ENCODE assay signal across 17 mouse cellular contexts in the genomic region with DNA sequence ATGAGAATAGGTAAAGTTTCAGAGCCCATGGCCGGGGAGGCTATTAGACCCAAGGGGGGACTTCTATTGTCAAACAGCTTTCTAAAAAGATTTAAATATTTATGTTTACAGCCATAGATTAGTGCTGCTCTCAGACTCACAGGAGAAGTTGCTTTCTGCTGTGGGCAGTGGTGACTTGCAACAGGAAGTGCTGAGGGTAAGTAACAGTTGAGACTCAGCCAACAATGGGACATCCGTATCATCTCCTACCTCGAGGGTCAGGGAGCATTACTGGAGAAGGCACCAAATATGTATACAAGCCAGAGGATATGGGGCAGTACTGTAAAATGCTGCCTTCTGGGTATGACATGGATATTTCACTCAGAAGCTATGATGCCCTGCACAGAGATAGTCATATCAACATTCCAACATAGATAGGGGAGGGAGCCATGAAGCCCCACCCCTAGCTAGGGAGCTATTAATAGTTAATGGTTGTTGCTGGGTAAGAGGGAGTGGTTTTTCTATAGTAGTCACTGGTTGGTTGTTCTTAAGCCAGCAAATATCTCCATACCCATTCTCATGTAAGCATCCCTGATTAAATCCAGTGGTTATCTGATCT.
DNase-seq lines count a peak whose midpoint lies in the region; ATAC-seq and TF ChIP-seq lines count a peak whose summit lies in the region.
"Had no signal": no experiment of that assay in that cellular context is flagged by ENCODE, and none has a peak within 500 bp of the region (broad histone marks: within the 10 kb centered on the region; RNA-seq: fewer than 3 reads in every experiment).

No protein-coding gene starts in this region.

- TF ChIP-seq EP300 in MEL (IDR thresholded peaks at IDR 0.05; ENCODE audit: low read depth in 1 of 2, low read length in 2 of 2), result peak; percentile 8 to 43; a peak in 1 of 4 replicates
- TF ChIP-seq EP300 in liver, postnatal 0 days (IDR thresholded peaks at IDR 0.05; ENCODE audit: low read depth), result no peak

- TF ChIP-seq RAD21 in MEL (IDR thresholded peaks at IDR 0.05; ENCODE audit: low read depth, low read length), result no peak

- no peaks in the 10 kb centered on the region for H3K9me3 ChIP-seq in heart, embryonic 14.5 days (ENCODE audit: control insufficient read depth, low read length)
- H3K9me3 ChIP-seq in MEL (replicated peaks; ENCODE audit: insufficient read depth, low read length), result no peaks in the 10 kb centered on the region
- no peaks in the 10 kb centered on the region for H3K9me3 ChIP-seq in liver, postnatal 0 days (ENCODE audit: low read length)
- H3K9me3 ChIP-seq: embryonic facial prominence, embryonic 12.5 days; forebrain, embryonic 10.5 days; neural tube, embryonic 13.5 days had no signal

- H3K27me3 ChIP-seq in heart, embryonic 14.5 days (ENCODE audit: control insufficient read depth, insufficient read depth, low read length), result no peaks in the 10 kb centered on the region
- H3K27me3 ChIP-seq in MEL (ENCODE audit: control insufficient read depth in 1 of 2, insufficient read depth in 2 of 2, low read length in 2 of 2), result no peaks in the 10 kb centered on the region
- H3K27me3 ChIP-seq in liver, postnatal 0 days (ENCODE audit: insufficient read depth, low read length), result no peaks in the 10 kb centered on the region
- H3K27me3 ChIP-seq: embryonic facial prominence, embryonic 12.5 days; neural tube, embryonic 13.5 days had no signal

- no peaks in the 10 kb centered on the region for H3K36me3 ChIP-seq in heart, embryonic 14.5 days (ENCODE audit: control insufficient read depth, insufficient read depth, low read length)
- H3K36me3 ChIP-seq in MEL (ENCODE audit: control insufficient read depth in 1 of 2, insufficient read depth in 2 of 2, low read length in 2 of 2), result peaks cover 0 to 8% of the 10 kb centered on the region in 2 experiments; a peak in 2 of 4 replicates
- H3K36me3 ChIP-seq in liver, postnatal 0 days (replicated peaks; ENCODE audit: insufficient read depth, low read length), result no peaks in the 10 kb centered on the region
- H3K36me3 ChIP-seq: embryonic facial prominence, embryonic 12.5 days; forebrain, embryonic 10.5 days; neural tube, embryonic 13.5 days had no signal

- no peak for TF ChIP-seq CTCF in MEL (IDR thresholded peaks at IDR 0.05 in 2 of 3, conservative IDR thresholded peaks at IDR 0.05 in 1 of 3; ENCODE audit: control insufficient read depth in 1 of 3, insufficient read depth in 1 of 3, low read depth in 2 of 3, low read length in 3 of 3, poor library complexity in 1 of 3, severe bottlenecking in 1 of 3)
- no peak for TF ChIP-seq CTCF in liver, postnatal 0 days (IDR thresholded peaks at IDR 0.05; ENCODE audit: low read depth)

- 0 out of 2 replicates have a peak, but pooled peaks have one; percentile 36 for ATAC-seq in heart, embryonic 14.5 days (ENCODE audit: insufficient number of reproducible peaks, insufficient read depth, low FRiP score, low read depth)
- peak; percentile 55; the same call in 1 of the 2 replicates for ATAC-seq in erythroid progenitor cell, adult 5-6 weeks (replicated peaks; ENCODE audit: low FRiP score, poor library complexity, severe bottlenecking)
- ATAC-seq in liver, postnatal 0 days, result peak; percentile 50; the same call in 1 of the 2 replicates
- ATAC-seq: inflammation-experienced regulatory T-cells, adult 6 months; midbrain, embryonic 16.5 days had no signal

- H3K27ac ChIP-seq in heart, embryonic 14.5 days (replicated peaks in 1 of 2; ENCODE audit: control insufficient read depth in 1 of 2, insufficient read depth in 1 of 2, low read depth in 2 of 2, low read length in 2 of 2), result 0 out of 4 replicates have a peak overlapping the region, but pooled peaks of 1 of the 2 experiments have one; percentile 26
- peak overlapping the region; percentile 13; the same call in 1 of the 2 replicates for H3K27ac ChIP-seq in MEL (ENCODE audit: control insufficient read depth, low read depth, low read length)
- no peak overlapping the region for H3K27ac ChIP-seq in liver, postnatal 0 days (ENCODE audit: low read depth)
- H3K27ac ChIP-seq: embryonic facial prominence, embryonic 12.5 days; forebrain, embryonic 10.5 days; layer of hippocampus, adult 2 months; neural tube, embryonic 13.5 days had no signal

- no peak overlapping the region for H3K9ac ChIP-seq in heart, embryonic 14.5 days (ENCODE audit: low read length)
- H3K9ac ChIP-seq in MEL (ENCODE audit: control insufficient read depth, low read depth, low read length, poor library complexity, severe bottlenecking), result no peak overlapping the region
- H3K9ac ChIP-seq in liver, postnatal 0 days (replicated peaks), result no peak overlapping the region
- H3K9ac ChIP-seq: embryonic facial prominence, embryonic 12.5 days; neural tube, embryonic 13.5 days had no signal

- 60% methylated on average over 3 of the region's 3 CpGs for WGBS in heart, embryonic 14.5 days
- WGBS in liver, postnatal 0 days (ENCODE audit: insufficient replicate concordance), result 35% methylated on average over 3 of the region's 3 CpGs

- TF ChIP-seq POLR2A in MEL (IDR thresholded peaks at IDR 0.05; ENCODE audit: control insufficient read depth in 1 of 2, insufficient read depth in 1 of 2, low read depth in 1 of 2, low read length in 2 of 2, poor library complexity in 1 of 2), result no peak

- no peak overlapping the region for H3K4me2 ChIP-seq in heart, embryonic 14.5 days (ENCODE audit: low read length)
- peak overlapping the region; percentile 18; the same call in 1 of the 2 replicates for H3K4me2 ChIP-seq in liver, postnatal 0 days (ENCODE audit: low read depth, low read length)
- H3K4me2 ChIP-seq: embryonic facial prominence, embryonic 12.5 days; neural tube, embryonic 13.5 days had no signal

- peaks cover 6 to 27% of the 10 kb centered on the region in 2 experiments for H3K4me1 ChIP-seq in heart, embryonic 14.5 days (ENCODE audit: control insufficient read depth in 2 of 2, insufficient read depth in 2 of 2, low read length in 2 of 2)
- H3K4me1 ChIP-seq in MEL (ENCODE audit: control insufficient read depth in 1 of 2, insufficient read depth in 2 of 2, low read length in 2 of 2), result peaks cover 0 to 9% of the 10 kb centered on the region in 2 experiments; a peak in 2 of 4 replicates
- peaks cover 7% of the 10 kb centered on the region for H3K4me1 ChIP-seq in liver, postnatal 0 days (ENCODE audit: insufficient read depth)
- H3K4me1 ChIP-seq: neural tube, embryonic 13.5 days had no signal

- no peaks in the 10 kb centered on the region for H3K79me2 ChIP-seq in MEL (ENCODE audit: control insufficient read depth, insufficient read depth, low read length, poor library complexity)

- no peak overlapping the region for H3K4me3 ChIP-seq in heart, embryonic 14.5 days (ENCODE audit: control insufficient read depth in 1 of 2, insufficient read depth in 1 of 2, low read depth in 1 of 2, low read length in 2 of 2)
- no peak overlapping the region for H3K4me3 ChIP-seq in MEL (ENCODE audit: control insufficient read depth in 1 of 2, insufficient read depth in 1 of 2, low read depth in 2 of 2, low read length in 2 of 2)
- H3K4me3 ChIP-seq in liver, postnatal 0 days (ENCODE audit: low read depth, low read length), result no peak overlapping the region
- H3K4me3 ChIP-seq: embryonic facial prominence, embryonic 12.5 days; forebrain, embryonic 10.5 days; layer of hippocampus, adult 2 months; neural tube, embryonic 13.5 days had no signal

- no peak for DNase-seq in heart, adult 11 months
- DNase-seq in MEL (ENCODE audit: low read depth, low spot score), result peak; percentile 72
- DNase-seq in liver, postnatal 0 days, result no peak
- DNase-seq in adrenal gland, adult 2 months, result no peak
- no peak for DNase-seq in urinary bladder, postnatal 10 days (ENCODE audit: low spot score)
- DNase-seq in embryo, embryonic 9.5 days (ENCODE audit: extremely low spot score), result no peak
- DNase-seq: adrenal gland, postnatal 14 days; cerebellum, postnatal 14 days; lung, postnatal 4 days had no signal

TF ChIP-seq in MEL, 35 proteins besides CTCF, POLR2A, EP300 and RAD21:
- TF ChIP-seq MEF2A (IDR thresholded peaks at IDR 0.05; ENCODE audit: extremely low read depth, insufficient replicate concordance, low read depth, low read length, poor library complexity, severe bottlenecking), result peak; percentile 49; the same call in 1 of the 2 replicates
- peak; percentile 15; the same call in 1 of the 2 replicates for TF ChIP-seq GATA1 (IDR thresholded peaks at IDR 0.05; ENCODE audit: low read depth, low read length)
- no peak for TF ChIP-seq TAL1 (IDR thresholded peaks at IDR 0.05; ENCODE audit: low read length)
